Mouse (Mus musculus) right cerebral cortex, postnatal 4 days (tissue): ENCODE measurements around the gene Fetub.
"Not testable (repeated sequence)": the region's sequence is repeated elsewhere in the genome, so short reads cannot be mapped to it uniquely, and the experiment has no call there.

Source experiments
- DNase-seq: peaks from one replicate; pipeline ENCODE4 v3.0.0-alpha.2; 2022

The Fetub gene

DNA sequence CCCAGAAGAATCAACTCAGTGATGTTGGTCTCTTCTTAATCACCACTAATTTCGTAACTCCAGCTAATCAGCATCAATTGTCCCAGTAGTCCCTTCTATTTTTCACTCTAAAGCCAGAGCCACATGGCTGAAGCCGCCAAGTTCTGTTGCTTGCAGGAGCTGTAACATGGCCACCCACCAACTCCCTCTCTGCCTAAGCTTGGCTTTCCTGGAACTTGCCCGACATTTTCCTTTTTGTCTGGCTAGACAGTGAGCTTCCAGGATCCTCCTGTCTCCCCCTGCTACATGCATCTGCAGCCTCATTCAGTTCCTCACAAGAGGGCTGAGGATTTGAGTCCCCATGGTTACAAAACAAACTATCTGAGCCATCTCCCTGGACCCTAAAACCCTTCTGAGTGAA lies 6.1 kb upstream of the Fetub start:
- no peak for DNase-seq

DNA sequence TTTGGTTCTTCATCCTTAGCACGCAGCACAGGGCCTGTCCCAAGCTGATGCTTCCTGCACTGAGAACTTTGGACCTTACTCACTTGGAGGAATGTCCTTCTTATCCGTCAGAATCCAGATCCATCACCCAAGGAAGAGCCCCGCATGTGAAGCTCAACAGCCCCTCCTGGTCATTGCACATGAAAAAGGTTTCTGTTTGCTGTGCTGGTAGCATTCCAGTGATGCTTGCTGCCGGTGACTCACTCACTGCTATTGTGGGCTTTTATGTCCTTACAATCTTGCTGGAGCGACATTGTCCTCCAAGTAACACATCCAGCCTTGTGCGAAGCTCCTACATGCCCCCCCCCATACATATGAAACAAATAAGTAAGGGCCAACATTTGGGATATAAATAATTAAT lies 5.2 kb upstream of the Fetub start:
- no peak for DNase-seq

GRCm38 (mm10) chr16:22914276-22914675 lies 3.9 kb upstream of the Fetub start:
- no peak for DNase-seq

DNA sequence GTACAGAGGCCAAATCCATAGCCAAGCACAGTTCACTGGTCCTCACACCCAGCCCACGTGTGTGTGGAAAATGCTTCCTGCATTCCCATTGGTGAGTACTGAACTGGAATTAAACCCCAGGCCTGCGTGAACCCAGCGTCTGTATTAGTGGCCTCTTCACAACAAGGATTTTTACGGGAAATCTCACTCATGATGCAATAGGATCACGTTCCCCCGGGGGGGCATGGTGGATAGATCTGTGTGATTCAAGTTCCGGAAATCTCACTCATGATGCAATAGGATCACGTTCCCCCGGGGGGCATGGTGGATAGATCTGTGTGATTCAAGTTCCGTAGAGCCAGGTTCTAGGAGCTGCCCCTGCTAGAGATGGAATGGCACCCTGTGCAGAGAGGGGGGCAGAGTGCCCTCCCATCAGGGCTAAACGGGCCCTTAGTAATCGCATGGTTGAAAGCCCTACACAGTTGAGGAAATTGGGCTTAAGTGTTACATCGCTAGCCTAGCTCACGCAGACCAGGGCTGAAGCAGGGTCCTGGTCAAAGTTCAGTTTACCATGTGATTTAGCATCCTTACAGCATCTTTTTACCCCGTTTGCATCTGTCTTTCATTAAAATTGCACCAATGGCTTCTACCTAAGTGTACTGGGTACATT lies 654 bp downstream of the Fetub start:
- no peak for DNase-seq

DNA sequence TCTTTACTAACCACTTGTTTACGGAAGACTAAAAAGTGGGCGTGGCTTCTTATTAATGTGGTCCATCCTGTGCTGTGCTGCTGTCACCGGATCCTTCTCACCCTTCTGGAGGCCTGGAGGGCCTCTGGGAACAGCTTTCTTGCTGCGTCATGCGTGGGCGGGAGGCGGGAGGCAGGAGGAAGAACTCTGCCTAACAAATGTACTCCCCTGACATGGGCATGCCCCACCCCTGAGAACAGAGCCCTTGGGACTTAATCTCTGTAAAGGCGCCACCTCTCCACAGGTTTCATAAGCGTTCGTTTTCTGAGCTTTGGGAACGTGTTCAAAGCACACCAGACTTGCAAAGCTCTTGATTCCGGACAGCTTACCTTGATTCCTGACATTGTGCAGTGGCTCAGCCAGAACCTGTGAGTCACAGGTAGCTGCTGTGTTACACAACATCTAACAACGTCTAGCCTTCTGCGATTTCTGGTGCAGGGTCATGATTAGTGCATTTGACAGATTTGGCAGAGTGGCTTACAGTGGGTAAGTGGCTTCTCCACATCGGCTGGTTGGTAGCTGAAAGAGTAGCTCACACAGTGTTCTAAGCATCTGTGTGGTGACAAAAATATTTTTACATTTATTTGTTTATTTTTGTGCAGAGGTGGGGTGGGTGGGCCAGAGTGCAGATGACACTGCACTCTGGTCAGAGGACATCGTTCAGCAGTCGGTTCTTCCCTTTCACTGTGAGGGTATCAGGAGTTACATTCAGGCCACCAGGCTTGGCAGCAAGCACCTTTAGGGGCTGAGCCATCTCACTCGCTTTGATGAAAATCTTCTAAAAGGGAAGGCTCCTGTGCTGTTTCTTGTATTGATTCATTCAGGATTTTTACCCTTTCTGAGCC lies 2.1 kb downstream of the Fetub start:
- DNase-seq = no peak

- no peak for DNase-seq
Observed at GRCm38 (mm10) chr16:22921761-22922160, 3.6 kb downstream of the Fetub start.

GRCm38 (mm10) chr16:22922433-22922832 lies 4.3 kb downstream of the Fetub start:
- no peak for DNase-seq

DNA sequence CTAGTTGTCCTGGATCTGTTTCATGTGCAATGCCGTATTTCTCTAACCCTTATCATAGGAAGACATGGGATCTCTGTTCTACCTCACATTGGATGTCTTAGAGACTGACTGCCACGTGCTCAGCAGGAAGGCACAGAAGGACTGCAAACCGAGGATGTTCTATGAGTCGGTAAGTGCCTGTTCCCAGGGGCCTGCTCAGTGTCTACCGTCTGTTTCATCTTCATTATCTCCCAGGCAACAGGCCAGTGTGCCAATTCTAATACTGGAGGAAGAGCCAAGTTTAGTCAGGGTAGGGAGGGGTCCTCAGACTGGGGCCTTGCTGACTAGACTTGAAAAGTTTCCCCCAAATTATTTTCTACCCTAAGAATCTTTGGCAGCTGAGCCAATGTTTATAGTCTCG lies 11.4 kb downstream of the Fetub start:
- DNase-seq = peak; percentile 7

DNA sequence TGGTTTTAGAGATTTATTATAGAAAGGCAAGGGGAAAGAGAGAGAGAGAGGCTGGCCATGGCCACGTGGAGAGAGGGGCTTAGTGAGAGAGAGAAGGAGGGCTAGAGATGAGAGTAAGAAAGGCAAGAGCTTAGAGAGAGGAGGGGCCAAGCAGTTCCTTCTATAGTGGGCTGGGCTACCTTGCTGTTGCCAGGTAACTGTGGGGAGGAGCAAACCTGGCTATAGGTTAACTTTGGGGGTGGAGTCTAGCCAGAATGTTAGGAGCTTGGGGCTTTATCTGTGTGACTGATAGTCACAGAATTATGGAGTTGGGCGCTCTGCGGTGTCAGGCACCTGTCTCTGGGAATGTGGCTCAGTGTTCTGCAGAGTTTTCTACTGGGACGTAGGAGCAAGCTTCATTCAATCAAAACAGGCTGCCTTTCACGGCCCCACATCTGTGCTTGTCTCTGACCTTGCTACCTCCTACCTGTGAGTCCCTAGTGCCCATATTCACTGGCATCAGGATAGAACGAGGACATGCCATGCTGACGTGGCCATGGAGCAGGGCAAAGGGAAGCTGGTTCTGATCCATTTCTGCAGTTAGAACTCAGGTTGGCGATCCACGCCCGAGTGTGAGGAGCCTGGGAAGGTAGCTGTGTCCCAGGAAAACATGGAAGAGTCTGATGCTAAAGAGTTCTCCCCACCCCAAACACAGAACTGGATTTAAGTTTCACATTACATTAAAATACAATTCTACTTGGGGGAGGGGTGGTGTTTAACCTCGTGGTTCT lies 13.5 kb downstream of the Fetub start:
- DNase-seq = no peak

- DNase-seq = no peak
Observed at GRCm38 (mm10) chr16:22937631-22938030, 19.5 kb downstream of the Fetub start.

DNA sequence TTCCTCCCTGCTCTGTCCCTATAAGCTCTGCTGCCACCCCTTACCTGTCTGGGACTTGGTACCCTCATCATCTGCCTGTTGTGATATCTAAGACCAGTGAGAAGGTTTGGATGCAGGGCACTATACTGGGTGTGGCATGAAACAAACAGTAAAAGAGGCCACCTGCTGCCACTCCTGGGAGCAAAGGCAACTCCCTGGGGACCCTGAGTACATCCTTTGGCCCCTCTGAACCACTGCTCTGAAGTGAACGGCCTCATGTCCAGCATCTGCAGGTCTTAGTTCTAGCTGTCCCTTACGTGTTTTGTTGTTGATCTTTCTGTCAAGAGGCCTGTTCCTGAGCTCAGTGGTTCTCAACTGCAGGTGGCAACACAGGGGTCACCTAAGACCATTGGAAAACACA lies 20.4 kb downstream of the Fetub start:
- no peak for DNase-seq

- no peak for DNase-seq
Observed at GRCm38 (mm10) chr16:22939120-22939695, 21.1 kb downstream of the Fetub start.

- not testable (repeated sequence) for DNase-seq
Observed at GRCm38 (mm10) chr16:22941825-22942476, 23.8 kb downstream of the Fetub start.

DNA sequence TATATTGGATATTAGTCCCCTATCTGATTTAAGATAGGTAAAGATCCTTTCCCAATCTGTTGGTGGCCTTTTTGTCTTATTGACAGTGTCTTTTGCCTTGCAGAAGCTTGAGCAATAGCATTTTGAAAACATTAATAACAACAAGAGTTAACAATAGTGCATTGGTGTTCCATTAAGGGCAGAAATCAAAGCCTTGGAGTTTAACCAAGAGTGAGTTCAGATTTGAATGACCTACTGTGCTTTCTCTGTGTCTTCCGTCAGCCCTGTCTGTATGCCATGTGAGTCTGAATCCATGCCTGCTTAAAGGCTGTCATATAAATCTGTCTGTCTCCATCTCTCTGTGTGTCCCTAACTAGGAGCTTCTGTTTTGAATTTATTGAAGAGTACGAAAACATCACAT lies 29.2 kb downstream of the Fetub start:
- DNase-seq = no peak

- no peak for DNase-seq
Observed at GRCm38 (mm10) chr16:22950840-22951395, 32.8 kb downstream of the Fetub start, which contains the start of gene Hrg. TSS of gene Hrg (plus strand) at chr16:22951072.

GRCm38 (mm10) chr16:22953069-22953468 lies 34.9 kb downstream of the Fetub start:
- DNase-seq = no peak

GRCm38 (mm10) chr16:22955397-22956084 lies 37.4 kb downstream of the Fetub start:
- DNase-seq = no peak

DNA sequence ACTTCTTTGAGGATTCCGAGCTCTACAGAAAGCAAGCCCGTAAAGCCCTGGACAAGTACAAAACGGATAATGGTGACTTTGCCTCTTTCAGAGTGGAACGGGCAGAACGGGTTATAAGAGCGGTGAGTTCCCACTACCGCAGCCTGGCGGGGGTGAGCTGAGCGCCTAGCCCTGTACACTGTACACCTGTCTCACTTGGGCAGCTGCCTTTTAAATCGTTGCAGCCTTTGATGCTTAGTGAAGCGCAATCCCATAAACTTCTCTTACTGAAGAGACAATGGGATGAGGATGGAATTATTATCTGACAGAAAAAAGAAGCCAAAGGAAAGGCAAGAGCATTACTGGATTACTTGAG lies 37.9 kb downstream of the Fetub start:
- DNase-seq = no peak

DNA sequence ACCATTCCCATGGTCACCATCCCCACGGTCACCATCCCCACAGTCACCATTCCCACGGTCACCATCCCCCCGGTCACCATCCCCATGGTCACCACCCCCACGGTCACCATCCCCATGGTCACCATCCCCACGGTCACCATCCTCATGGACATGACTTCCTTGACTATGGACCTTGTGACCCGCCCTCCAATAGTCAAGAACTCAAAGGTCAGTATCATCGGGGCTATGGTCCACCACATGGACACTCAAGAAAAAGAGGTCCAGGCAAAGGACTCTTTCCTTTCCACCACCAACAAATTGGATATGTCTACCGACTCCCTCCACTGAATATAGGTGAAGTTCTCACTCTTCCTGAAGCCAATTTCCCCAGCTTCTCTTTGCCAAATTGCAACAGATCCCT lies 42.9 kb downstream of the Fetub start:
- no peak for DNase-seq

DNA sequence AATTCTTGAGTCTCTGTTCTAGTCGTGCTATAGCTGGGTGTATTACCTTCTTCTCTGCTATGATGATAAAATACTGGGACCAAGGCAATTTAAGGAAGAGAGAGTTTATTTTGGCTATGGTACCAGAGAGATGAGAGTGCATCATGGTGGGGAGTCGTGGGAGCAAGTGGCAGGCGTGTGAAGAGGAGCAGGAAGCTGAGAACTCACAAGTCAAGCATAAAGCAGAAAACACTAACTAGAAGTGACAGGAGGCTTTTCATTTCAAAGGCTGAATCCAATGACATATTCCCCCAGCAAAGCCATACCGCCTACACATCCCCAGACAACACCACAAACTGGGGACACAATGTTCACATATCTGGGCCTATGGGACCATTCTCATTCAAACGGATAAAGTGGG lies 44.1 kb downstream of the Fetub start:
- no peak for DNase-seq

DNA sequence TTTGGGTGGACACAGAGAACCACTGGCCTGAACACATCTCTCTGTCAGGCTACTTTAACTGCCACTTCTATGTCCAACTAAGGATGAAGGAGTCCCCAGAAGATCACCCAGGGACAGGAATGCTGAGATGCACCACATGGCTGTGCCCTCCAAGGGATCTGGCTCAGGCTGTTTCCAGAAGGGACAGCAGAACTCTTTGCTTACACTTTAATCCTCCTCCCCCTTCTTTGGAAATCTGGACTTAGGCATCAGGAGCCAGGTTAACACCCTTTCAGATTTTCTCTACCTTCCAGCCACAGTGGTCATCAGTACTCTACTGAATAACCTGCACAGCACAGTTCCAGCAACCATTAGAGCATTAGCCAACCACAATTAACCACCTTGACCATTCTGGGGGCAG lies 45.2 kb downstream of the Fetub start:
- no peak for DNase-seq
